8 mouse cellular contexts compared by ENCODE assay signal in the genomic region with DNA sequence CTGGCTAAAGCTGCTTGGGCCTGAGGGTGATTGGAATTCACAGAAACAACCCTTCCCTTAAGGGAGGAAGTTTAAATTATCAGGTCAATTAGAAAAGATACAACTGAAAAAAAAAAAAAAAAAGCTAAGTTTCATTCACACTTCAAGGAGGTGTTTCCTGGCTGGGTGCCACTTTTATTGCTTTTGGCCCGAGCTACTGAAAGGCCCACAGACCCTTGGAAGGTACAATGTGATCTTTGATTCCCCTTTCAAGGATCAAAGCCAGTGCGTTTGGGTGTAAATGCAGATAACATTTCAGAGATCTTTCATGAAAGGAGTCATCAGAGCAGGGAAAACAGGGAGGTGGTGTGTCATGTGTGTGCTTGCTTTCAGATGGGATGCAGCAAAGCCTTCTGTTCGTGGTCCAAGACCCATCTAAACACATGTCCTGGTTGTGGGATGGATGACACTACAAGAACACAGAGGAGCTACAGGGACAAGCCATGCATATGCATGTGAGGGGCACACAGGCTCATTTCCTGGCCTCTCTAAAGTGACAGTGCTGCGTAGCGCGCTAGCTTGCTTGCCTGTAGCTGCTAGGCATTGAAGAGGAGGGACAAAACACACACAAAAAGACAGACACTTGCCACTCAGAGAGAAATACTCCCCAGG. TPM values are rescaled to one million over a fixed set of nuclear protein-coding genes. Genes with fewer than 3 reads are reported as not detected.
DNase-seq lines count a peak whose midpoint lies in the region; ATAC-seq and TF ChIP-seq lines count a peak whose summit lies in the region.

No protein-coding gene starts in this region.

- POLR2A ChIA-PET in Patski (lab: Charles Lee): interaction anchor here (1.1 kb wide), 1 partner anchor 18 kb away, joined by 3 read pairs; no protein-coding TSS in a partner anchor

- no peak for TF ChIP-seq CTCF in left cerebral cortex, adult 2 months (IDR thresholded peaks at IDR 0.05)
- TF ChIP-seq CTCF in Patski (IDR thresholded peaks at IDR 0.05): no peak

- in situ Hi-C loops in Patski (cut with MboI; ENCODE audit: low pct_unique_long_range_greater_than_20kb): loop anchor here (5.0 kb wide), 1 partner anchor 46 kb away; no protein-coding TSS in a partner anchor

- WGBS in intestine, embryonic 14.5 days: 8% methylated on average over 6 of the region's 6 CpGs
- WGBS in liver, embryonic 16.5 days (ENCODE audit: insufficient replicate concordance): 3% methylated on average over 6 of the region's 6 CpGs
- 7% methylated on average over 6 of the region's 6 CpGs for WGBS in stomach, embryonic 16.5 days

- H3K27me3 ChIP-seq in Patski: no peaks in the 10 kb centered on the region
- H3K27me3 ChIP-seq in erythroblast, embryonic 14.5 days (ENCODE audit: control insufficient read depth): no peaks in the 10 kb centered on the region
- no peaks in the 10 kb centered on the region for H3K27me3 ChIP-seq in intestine, embryonic 14.5 days (replicated peaks; ENCODE audit: control insufficient read depth, insufficient read depth, low read length)
- no peaks in the 10 kb centered on the region for H3K27me3 ChIP-seq in liver, embryonic 16.5 days (ENCODE audit: control insufficient read depth, insufficient read depth, low read depth, low read length)
- no peaks in the 10 kb centered on the region for H3K27me3 ChIP-seq in stomach, embryonic 16.5 days (ENCODE audit: control insufficient read depth, insufficient read depth, low read length)

- ATAC-seq in Patski: peak; percentile 45
- peak; percentile 26 for ATAC-seq in intestine, embryonic 14.5 days (replicated peaks; ENCODE audit: low FRiP score, low TSS enrichment, low read depth)
- ATAC-seq in liver, embryonic 16.5 days (ENCODE audit: low read depth): peak; percentile 47
- peak; percentile 42 for ATAC-seq in stomach, embryonic 16.5 days (ENCODE audit: insufficient read depth, low FRiP score)

- DNase-seq in left cerebral cortex, adult 2 months (ENCODE audit: extremely low spot score in 1 of 2, low spot score in 2 of 2): no peak
- DNase-seq in left cerebral cortex, postnatal 36 days (ENCODE audit: low spot score in 2 of 2): no peak
- no peak for DNase-seq in Patski (ENCODE audit: low read depth, low spot score)
- DNase-seq in intestine, embryonic 14.5 days (ENCODE audit: low spot score): no peak
- DNase-seq in B cell, adult 2 months: no peak

- intact Hi-C loops in left cerebral cortex, adult 2 months (cut with DNase I): loop anchor here (5.0 kb wide), 2 partner anchors 56 to 119 kb away; no protein-coding TSS in a partner anchor
- intact Hi-C loops in left cerebral cortex, postnatal 36 days (cut with DNase I): loop anchor here (5.0 kb wide), 1 partner anchor 124 kb away; a partner anchor contains a TSS

- peak overlapping the region; percentile 95 for H3K27ac ChIP-seq in left cerebral cortex, adult 2 months
- H3K27ac ChIP-seq in intestine, embryonic 14.5 days (ENCODE audit: low read depth): peak overlapping the region; percentile 84
- peak overlapping the region; percentile 73 for H3K27ac ChIP-seq in liver, embryonic 16.5 days (ENCODE audit: low read length)
- peak overlapping the region; percentile 34 for H3K27ac ChIP-seq in stomach, embryonic 16.5 days (ENCODE audit: low read length)

- peak overlapping the region; percentile 88 for H3K4me2 ChIP-seq in intestine, embryonic 14.5 days (ENCODE audit: low read length)
- H3K4me2 ChIP-seq in liver, embryonic 16.5 days (ENCODE audit: low read depth, low read length): peak overlapping the region; percentile 92
- peak overlapping the region; percentile 75 for H3K4me2 ChIP-seq in stomach, embryonic 16.5 days (ENCODE audit: low read depth, low read length)

- peaks cover 26% of the 10 kb centered on the region for H3K36me3 ChIP-seq in erythroblast, embryonic 14.5 days (ENCODE audit: control insufficient read depth)
- peaks cover 22% of the 10 kb centered on the region for H3K36me3 ChIP-seq in intestine, embryonic 14.5 days (ENCODE audit: control insufficient read depth, insufficient read depth, low read length)
- H3K36me3 ChIP-seq in liver, embryonic 16.5 days (ENCODE audit: control insufficient read depth, insufficient read depth): peaks cover 9% of the 10 kb centered on the region
- H3K36me3 ChIP-seq in stomach, embryonic 16.5 days (ENCODE audit: control insufficient read depth, insufficient read depth, low read length): 0 out of 2 replicates have a peak, but pooled peaks cover 3% of the 10 kb centered on the region

- H3K4me3 ChIP-seq in left cerebral cortex, adult 2 months: peak overlapping the region; percentile 83
- H3K4me3 ChIP-seq in erythroblast, embryonic 14.5 days (replicated peaks): peak overlapping the region; percentile 95
- H3K4me3 ChIP-seq in intestine, embryonic 14.5 days (ENCODE audit: low read depth, low read length): peak overlapping the region; percentile 73
- H3K4me3 ChIP-seq in liver, embryonic 16.5 days (ENCODE audit: low read depth, low read length): peak overlapping the region; percentile 81
- H3K4me3 ChIP-seq in stomach, embryonic 16.5 days (replicated peaks; ENCODE audit: low read length): peak overlapping the region; percentile 70

- CTCF ChIA-PET in Patski (lab: Charles Lee): interaction anchor here (0.8 kb wide), 1 partner anchor 10 kb away, joined by 3 read pairs; no protein-coding TSS in a partner anchor

- H3K4me1 ChIP-seq in erythroblast, embryonic 14.5 days (ENCODE audit: control insufficient read depth): peaks cover 45% of the 10 kb centered on the region
- peaks cover 17% of the 10 kb centered on the region for H3K4me1 ChIP-seq in intestine, embryonic 14.5 days (replicated peaks; ENCODE audit: control insufficient read depth, insufficient read depth, low read length)
- peaks cover 16% of the 10 kb centered on the region for H3K4me1 ChIP-seq in liver, embryonic 16.5 days (ENCODE audit: control insufficient read depth, low read depth, low read length)
- peaks cover 10% of the 10 kb centered on the region for H3K4me1 ChIP-seq in stomach, embryonic 16.5 days (ENCODE audit: control insufficient read depth, insufficient read depth, low read length)

- no peaks in the 10 kb centered on the region for H3K9me3 ChIP-seq in erythroblast, embryonic 14.5 days (ENCODE audit: control insufficient read depth, low read length)
- H3K9me3 ChIP-seq in intestine, embryonic 14.5 days (ENCODE audit: control insufficient read depth, low read length): no peaks in the 10 kb centered on the region
- H3K9me3 ChIP-seq in liver, embryonic 16.5 days (replicated peaks; ENCODE audit: control insufficient read depth, low read length): no peaks in the 10 kb centered on the region
- H3K9me3 ChIP-seq in stomach, embryonic 16.5 days (replicated peaks; ENCODE audit: control insufficient read depth, low read length): no peaks in the 10 kb centered on the region

- peak overlapping the region; percentile 83 for H3K9ac ChIP-seq in intestine, embryonic 14.5 days (ENCODE audit: low read length)
- H3K9ac ChIP-seq in liver, embryonic 16.5 days (ENCODE audit: low read depth, low read length): peak overlapping the region; percentile 89
- peak overlapping the region; percentile 90 for H3K9ac ChIP-seq in stomach, embryonic 16.5 days (ENCODE audit: low read length)

RNA-seq across cellular contexts. Expression of a gene that starts 0.5 kb away (rescaled TPM):
- total RNA-seq in left cerebral cortex, adult 2 months (2021): 1 to 10 TPM; 6.0 to 6.5 TPM
- 1 to 10 TPM; 5.0 to 9.0 TPM for total RNA-seq in left cerebral cortex, postnatal 36 days (2021)
- polyA plus RNA-seq in Patski (2021): 9.9 TPM
- polyA plus RNA-seq in erythroblast, embryonic 14.5 days (2012): 0.64 and 0.81 TPM in 2 replicates
- polyA plus RNA-seq in intestine, embryonic 14.5 days (2014; fragmentation: Nextera tagmentation; extraction: Ambion mirVana): 16.9 and 18.6 TPM in 2 replicates
- polyA plus RNA-seq in liver, embryonic 16.5 days (2015; fragmentation: Nextera tagmentation; extraction: Ambion mirVana): 6.1 and 6.3 TPM in 2 replicates
- 11.7 and 11.9 TPM in 2 replicates for polyA plus RNA-seq in stomach, embryonic 16.5 days (2015; fragmentation: Nextera tagmentation; extraction: Ambion mirVana)

RNA-seq across cellular contexts. Expression of a gene that starts 0.7 kb away (rescaled TPM):
- 10 to 100 TPM in 1 of 2 experiments, 1 to 10 TPM in 1; 7.1 to 10.7 TPM for total RNA-seq in left cerebral cortex, adult 2 months (2021)
- 1 to 10 TPM; 5.0 to 7.5 TPM for total RNA-seq in left cerebral cortex, postnatal 36 days (2021)
- polyA plus RNA-seq in Patski (2021): 9.1 TPM
- polyA plus RNA-seq in erythroblast, embryonic 14.5 days (2012): 0.06 and 0.15 TPM in 2 replicates
- polyA plus RNA-seq in intestine, embryonic 14.5 days (2014; fragmentation: Nextera tagmentation; extraction: Ambion mirVana): 2.3 and 3.3 TPM in 2 replicates
- polyA plus RNA-seq in liver, embryonic 16.5 days (2015; fragmentation: Nextera tagmentation; extraction: Ambion mirVana): 0.43 and 0.54 TPM in 2 replicates
- 2.1 and 3.2 TPM in 2 replicates for polyA plus RNA-seq in stomach, embryonic 16.5 days (2015; fragmentation: Nextera tagmentation; extraction: Ambion mirVana)

Comparison
In these comparisons a context has a peak if more than half of its experiments do, and no peak if none do; other contexts are left out.
1. H3K27ac ChIP-seq: peak in every context shown above with its lines; median percentile 95 in left cerebral cortex, adult 2 months; 84 in intestine, embryonic 14.5 days; 73 in liver, embryonic 16.5 days; 34 in stomach, embryonic 16.5 days.